Mouse (Mus musculus): ENCODE measurements at regions not wholly inside any gene's neighbourhood (a gene's known extent, or its start where the extent isn't known, plus 50 kb on each side); places are given as distances from the start of the nearest gene placed in this dataset.

GRCm38 (mm10) chr9:48073096-48073495 lies 88.7 kb upstream of the Nxpe4 start:
- no peak for TF ChIP-seq CHD2 (IDR thresholded peaks at IDR 0.05; ENCODE audit: low read length)
- no peak for TF ChIP-seq NELFE (IDR thresholded peaks at IDR 0.05; ENCODE audit: low read depth, low read length)
- no peak for TF ChIP-seq TBP (IDR thresholded peaks at IDR 0.05; ENCODE audit: low read depth, low read length)
- no peak for TF ChIP-seq MYC (IDR thresholded peaks at IDR 0.05; ENCODE audit: low read depth, low read length)
- TF ChIP-seq CTCF (IDR thresholded peaks at IDR 0.05 in 2 of 3, conservative IDR thresholded peaks at IDR 0.05 in 1 of 3; ENCODE audit: control insufficient read depth in 1 of 3, insufficient read depth in 1 of 3, low read depth in 2 of 3, low read length in 3 of 3, poor library complexity in 1 of 3, severe bottlenecking in 1 of 3) = no peak
- TF ChIP-seq E2F4 (IDR thresholded peaks at IDR 0.05; ENCODE audit: borderline replicate concordance, low read depth, low read length) = no peak
- no peak for TF ChIP-seq UBTF (IDR thresholded peaks at IDR 0.05; ENCODE audit: borderline replicate concordance, insufficient read depth, low read depth, low read length)
- no peak for TF ChIP-seq USF2 (IDR thresholded peaks at IDR 0.05; ENCODE audit: borderline replicate concordance in 1 of 2, insufficient read depth in 1 of 2, low read depth in 1 of 2, low read length in 2 of 2)
- no peak for TF ChIP-seq MYB (IDR thresholded peaks at IDR 0.05; ENCODE audit: low read depth, low read length)
- TF ChIP-seq JUND (IDR thresholded peaks at IDR 0.05; ENCODE audit: low read depth, low read length) = no peak
- no peak for TF ChIP-seq TCF12 (IDR thresholded peaks at IDR 0.05; ENCODE audit: low read depth, low read length)
- no peak for TF ChIP-seq MEF2A (IDR thresholded peaks at IDR 0.05; ENCODE audit: extremely low read depth, insufficient replicate concordance, low read depth, low read length, poor library complexity, severe bottlenecking)

DNA sequence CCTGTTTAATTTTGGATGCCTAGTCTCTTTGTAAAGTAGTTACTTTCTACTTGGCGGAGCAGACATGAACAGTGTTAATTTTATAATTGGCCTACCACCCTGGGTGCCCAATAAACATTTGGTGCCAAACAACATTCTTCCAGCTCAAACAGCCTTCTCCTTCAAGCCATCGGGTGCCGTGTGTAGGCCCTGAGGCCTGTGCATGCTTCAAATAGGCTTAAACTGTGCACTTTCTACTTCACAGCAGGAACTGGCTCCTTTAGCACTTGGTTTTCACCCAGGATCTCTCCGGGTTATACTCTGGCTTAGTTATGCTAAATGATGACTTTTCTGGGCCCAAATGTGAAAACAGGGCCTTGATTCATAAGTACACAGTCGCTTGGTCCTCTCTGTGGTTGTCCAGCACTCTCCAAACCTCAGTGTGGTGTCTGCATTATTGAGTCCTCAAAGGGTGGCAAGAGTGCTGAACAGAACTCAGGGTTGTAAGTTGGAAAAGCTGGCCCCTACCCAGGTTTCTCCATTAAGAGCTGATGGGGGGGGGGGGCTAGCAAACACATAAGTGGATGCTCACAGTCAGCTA lies 86.1 kb upstream of the Nxpe4 start:
- H3K9me3 ChIP-seq (replicated peaks; ENCODE audit: insufficient read depth, low read length) = no peaks in the 10 kb centered on the region
- TF ChIP-seq USF2 (IDR thresholded peaks at IDR 0.05; ENCODE audit: borderline replicate concordance in 1 of 2, insufficient read depth in 1 of 2, low read depth in 1 of 2, low read length in 2 of 2) = no peak
- TF ChIP-seq SMC3 (IDR thresholded peaks at IDR 0.05; ENCODE audit: low read depth, low read length) = no peak
- TF ChIP-seq MXI1 (IDR thresholded peaks at IDR 0.05; ENCODE audit: low read depth, low read length) = no peak
- no peak for TF ChIP-seq HCFC1 (IDR thresholded peaks at IDR 0.05; ENCODE audit: low read depth, low read length)
- H3K36me3 ChIP-seq (ENCODE audit: control insufficient read depth in 1 of 2, insufficient read depth in 2 of 2, low read length in 2 of 2) = no peaks in the 10 kb centered on the region
- no peaks in the 10 kb centered on the region for H3K4me1 ChIP-seq (ENCODE audit: control insufficient read depth in 1 of 2, insufficient read depth in 2 of 2, low read length in 2 of 2)
- DNase-seq (ENCODE audit: low read depth, low spot score) = no peak
- no peak overlapping the region for H3K4me3 ChIP-seq (ENCODE audit: control insufficient read depth in 1 of 2, insufficient read depth in 1 of 2, low read depth in 2 of 2, low read length in 2 of 2)
- no peak overlapping the region for H3K27ac ChIP-seq (ENCODE audit: control insufficient read depth, low read depth, low read length)
- H3K27me3 ChIP-seq (ENCODE audit: control insufficient read depth in 1 of 2, insufficient read depth in 2 of 2, low read length in 2 of 2) = no peaks in the 10 kb centered on the region
- no peaks in the 10 kb centered on the region for H3K79me2 ChIP-seq (ENCODE audit: control insufficient read depth, insufficient read depth, low read length, poor library complexity)
- H3K9ac ChIP-seq (ENCODE audit: control insufficient read depth, low read depth, low read length, poor library complexity, severe bottlenecking) = no peak overlapping the region

More at GRCm38 (mm10) chr9:48073096-48073495, 88.7 kb upstream of the Nxpe4 start:
- Histone ChIP-seq H3K9me3 (replicated peaks; ENCODE audit: insufficient read depth, low read length) (no peaks in the 10 kb centered on the region), H3K36me3 (ENCODE audit: control insufficient read depth in 1 of 2, insufficient read depth in 2 of 2, low read length in 2 of 2) (no peaks in the 10 kb centered on the region), H3K79me2 (ENCODE audit: control insufficient read depth, insufficient read depth, low read length, poor library complexity) (no peaks in the 10 kb centered on the region), H3K9ac (ENCODE audit: control insufficient read depth, low read depth, low read length, poor library complexity, severe bottlenecking) (no peak overlapping the region), H3K27me3 (ENCODE audit: control insufficient read depth in 1 of 2, insufficient read depth in 2 of 2, low read length in 2 of 2) (no peaks in the 10 kb centered on the region), H3K4me1 (ENCODE audit: control insufficient read depth in 1 of 2, insufficient read depth in 2 of 2, low read length in 2 of 2) (no peaks in the 10 kb centered on the region), H3K4me3 (ENCODE audit: control insufficient read depth in 1 of 2, insufficient read depth in 1 of 2, low read depth in 2 of 2, low read length in 2 of 2) (no peak overlapping the region), H3K27ac (ENCODE audit: control insufficient read depth, low read depth, low read length) (no peak overlapping the region)
- no peak for DNase-seq (ENCODE audit: low read depth, low spot score)
